Mouse (Mus musculus) gastrocnemius, postnatal 36 days (tissue): ENCODE measurements around the gene Abi3. TPM values are rescaled to one million over a fixed set of nuclear protein-coding genes. Genes with fewer than 3 reads are reported as not detected.
"Not testable (repeated sequence)": the region's sequence is repeated elsewhere in the genome, so short reads cannot be mapped to it uniquely, and the experiment has no call there.

Experiments used
- DNase-seq, 2 experiments: peaks; one replicate each; pipeline ENCODE4 v3.0.0; 2022
- intact Hi-C: fragments of 180-260 bp; cut with DNase I; formaldehyde crosslinking; loops from one replicate; pipeline ENCODE4 v1.15.1; 2025
- long read RNA-seq, 2 experiments: library from polyadenylated mRNA; stranded (forward); transcript quantifications; one replicate each; pipeline ENCODE4 v2.0.0; 2021
- total RNA-seq, 2 experiments: library from RNA; stranded (reverse); gene quantifications; 2 replicates each; pipeline ENCODE4 v1.2.3; 2021

The Abi3 gene
- 1 to 10 TPM; 2.8 to 3.6 TPM for total RNA-seq
- long read RNA-seq, experiment 1, full-length matches to known transcripts: 1 of 2 reads
- long read RNA-seq, experiment 1, partial matches to known transcripts: 0 of 2 reads
- long read RNA-seq, experiment 1, other reads (novel, unspliced or antisense): 1 of 2 reads
- long read RNA-seq, experiment 2: 0 reads

DNA sequence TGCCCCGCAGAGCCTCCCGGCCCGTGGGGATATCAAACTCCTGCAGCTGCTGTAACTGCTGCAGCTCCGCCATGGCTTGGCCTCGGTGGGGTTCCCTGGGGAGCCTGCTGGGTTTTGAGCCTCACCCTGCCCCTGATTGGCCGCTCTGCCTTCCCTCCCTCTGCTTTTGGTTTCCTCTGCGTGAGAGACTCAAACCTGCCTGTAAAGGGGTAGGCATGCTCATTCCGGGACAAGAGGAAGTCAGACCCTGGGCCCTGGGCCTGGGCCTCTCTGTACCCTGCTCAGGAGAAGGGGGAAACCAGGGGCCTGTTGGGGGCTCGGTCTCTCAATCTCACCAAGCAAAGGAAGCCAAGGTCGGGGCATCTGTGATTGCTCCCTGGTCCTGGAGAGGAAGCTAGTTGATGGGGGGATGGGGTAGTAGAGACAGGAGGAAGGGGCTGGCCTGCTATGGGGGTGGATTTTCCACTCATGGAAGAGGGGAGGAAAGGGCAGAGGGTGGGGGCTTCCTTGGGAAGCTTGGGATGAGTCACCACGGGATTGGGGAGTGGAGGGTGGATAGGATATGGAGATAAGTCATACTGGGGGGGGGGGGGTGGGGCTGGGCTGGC, at the start of gene Abi3:
Gene Abi3, minus strand, starts transcription at position 403 of the 608 bp plus-strand sequence.
- peak in 1 of 2 experiments; percentile 44 for DNase-seq
- intact Hi-C loops: no loop called here

DNA sequence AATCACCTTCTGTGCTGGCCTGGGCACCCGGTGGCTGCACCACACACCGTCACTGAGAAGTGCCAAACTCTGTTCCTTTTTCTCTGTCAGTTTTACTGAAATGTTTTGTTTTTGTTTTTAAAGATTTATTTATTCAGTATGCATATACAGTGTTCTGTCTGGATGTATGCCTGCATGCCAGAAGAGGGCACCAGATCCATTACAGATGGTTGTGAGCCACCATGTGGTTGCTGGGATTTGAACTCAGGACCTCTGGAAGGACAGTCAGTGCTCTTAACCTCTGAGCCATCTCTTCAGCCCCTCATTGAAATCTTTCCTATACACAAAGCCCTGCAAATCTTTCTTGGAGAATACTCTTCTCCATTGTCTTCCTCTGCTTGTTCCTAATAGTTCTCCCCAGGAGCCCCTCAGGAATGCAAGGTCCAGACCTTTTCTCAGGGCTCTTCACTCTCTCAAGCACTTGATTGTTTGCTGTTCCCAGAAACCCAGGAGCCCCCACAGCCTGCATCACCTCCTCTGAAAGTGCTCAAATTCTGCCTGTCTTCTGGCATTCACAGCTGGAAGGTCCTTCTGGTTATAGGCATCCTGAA, 48.3 kb upstream of the Abi3 start:
- intact Hi-C loops: no loop called here

GRCm38 (mm10) chr11:95879861-95880260, 37.6 kb upstream of the Abi3 start:
- not testable (repeated sequence) for DNase-seq
- intact Hi-C loops: loop anchor here (10.0 kb wide), 2 partner anchors 215 to 245 kb away; no protein-coding TSS in a partner anchor

More for the DNA sequence above, 48.3 kb upstream of the Abi3 start:
- no peak for DNase-seq

GRCm38 (mm10) chr11:95876296-95876695, 34.0 kb upstream of the Abi3 start:
- intact Hi-C loops: loop anchor here (10.0 kb wide), 2 partner anchors 219 to 249 kb away; no protein-coding TSS in a partner anchor
- no peak for DNase-seq

GRCm38 (mm10) chr11:95875804-95876203, 33.5 kb upstream of the Abi3 start:
- DNase-seq: no peak
- intact Hi-C loops: loop anchor here (10.0 kb wide), 2 partner anchors 219 to 249 kb away; no protein-coding TSS in a partner anchor

GRCm38 (mm10) chr11:95869918-95870470, 27.7 kb upstream of the Abi3 start:
- intact Hi-C loops: loop anchor here (10.0 kb wide), 2 partner anchors 225 to 255 kb away; no protein-coding TSS in a partner anchor
- DNase-seq: no peak

- intact Hi-C loops: no loop called here
- DNase-seq: no peak
Measured at GRCm38 (mm10) chr11:95869442-95869841, 27.2 kb upstream of the Abi3 start.

DNA sequence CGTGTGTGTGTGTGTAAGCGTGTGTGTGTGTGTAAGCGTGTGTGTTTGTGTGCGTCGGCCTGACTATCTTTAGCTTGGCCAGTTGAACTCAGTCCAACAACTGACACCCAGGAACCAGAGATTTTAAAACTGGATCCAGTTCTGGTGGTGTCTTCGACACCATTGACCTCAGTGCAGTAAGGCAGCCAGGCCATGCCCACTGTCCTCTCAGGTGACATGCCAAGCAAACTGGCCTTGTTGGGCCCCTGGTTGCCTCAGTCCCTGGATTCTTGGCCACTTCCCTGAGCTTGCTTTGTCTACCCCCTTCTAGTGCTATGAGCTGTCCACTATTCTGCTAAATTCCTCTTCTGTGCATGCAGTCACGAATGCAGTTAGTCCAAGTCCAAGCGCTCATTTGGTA, 19.1 kb upstream of the Abi3 start:
- DNase-seq: no peak
- intact Hi-C loops: no loop called here

DNA sequence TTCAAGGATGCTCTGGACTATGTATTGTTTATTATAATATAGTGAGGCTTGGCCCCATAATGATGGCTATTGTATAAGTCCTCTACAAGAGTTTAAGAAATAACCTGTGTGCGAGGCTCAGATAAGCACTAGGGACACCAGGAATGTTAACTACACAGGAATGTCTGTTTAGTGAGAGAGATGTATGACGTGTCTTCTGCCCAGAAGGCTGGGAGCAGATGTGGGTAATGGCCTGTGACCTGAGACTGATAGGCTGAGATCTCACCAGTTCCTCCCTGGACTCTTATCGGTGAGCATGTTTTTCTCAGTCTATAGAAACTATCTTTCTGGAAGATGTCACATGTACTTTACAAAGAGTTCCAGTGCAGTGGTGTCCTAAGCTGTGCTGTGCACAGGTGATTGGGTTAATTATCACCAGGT, 17.8 kb upstream of the Abi3 start:
- intact Hi-C loops: no loop called here

DNA sequence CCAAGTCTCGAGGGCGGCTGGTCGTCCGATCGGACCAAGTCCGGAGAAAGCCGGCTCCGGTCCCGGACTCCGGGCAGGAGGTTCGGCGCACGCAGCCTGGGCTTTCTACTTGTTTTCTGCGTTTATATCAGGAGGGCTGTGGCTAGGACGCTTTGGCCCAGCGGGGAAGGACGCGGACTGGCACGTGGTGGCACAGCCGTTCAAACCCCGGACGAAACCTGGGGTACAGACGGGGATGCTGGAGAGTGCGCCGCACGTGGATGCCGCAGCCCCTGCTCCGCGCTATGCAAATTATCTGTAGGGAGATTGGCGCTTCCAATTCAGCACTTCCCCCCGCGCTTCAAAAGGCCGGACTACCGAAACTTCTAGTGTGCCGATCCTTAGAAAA, 17.2 kb upstream of the Abi3 start:
- intact Hi-C loops: loop anchor here (10.0 kb wide), 1 partner anchor 175 kb away; no protein-coding TSS in a partner anchor
- no peak for DNase-seq

More for the DNA sequence above, 17.8 kb upstream of the Abi3 start:
- DNase-seq: no peak

GRCm38 (mm10) chr11:95858528-95859467, 16.5 kb upstream of the Abi3 start:
- intact Hi-C loops: loop anchor here (10.0 kb wide), 1 partner anchor 174 kb away; no protein-coding TSS in a partner anchor
- peak; percentile 97 to 99 for DNase-seq

GRCm38 (mm10) chr11:95857716-95858527, 15.6 kb upstream of the Abi3 start:
- DNase-seq: no peak
- intact Hi-C loops: loop anchor here (10.0 kb wide), 1 partner anchor 173 kb away; no protein-coding TSS in a partner anchor

GRCm38 (mm10) chr11:95857306-95857705, 15.0 kb upstream of the Abi3 start:
- no peak for DNase-seq
- intact Hi-C loops: loop anchor here (10.0 kb wide), 1 partner anchor 173 kb away; no protein-coding TSS in a partner anchor

DNA sequence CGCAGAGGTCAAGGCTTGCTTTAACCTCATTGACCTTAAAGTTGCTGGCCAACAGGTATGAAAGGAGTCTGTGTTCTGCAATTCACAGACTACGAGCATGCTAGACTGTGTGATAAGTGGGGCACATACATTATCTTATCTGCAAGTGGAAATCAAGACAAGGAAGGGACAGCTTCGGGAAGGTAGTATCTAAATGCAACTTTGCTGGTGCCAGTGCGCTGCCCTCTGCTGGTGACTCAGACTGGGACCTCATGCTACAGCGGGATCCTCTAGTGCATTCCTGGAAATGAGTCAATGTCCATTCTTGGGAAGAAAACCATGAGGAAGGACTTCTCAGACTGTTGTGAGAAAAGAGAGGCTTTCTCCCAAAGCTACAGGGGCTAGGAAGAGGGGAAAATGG, 11.4 kb upstream of the Abi3 start:
- peak; percentile 57 to 62 for DNase-seq
- intact Hi-C loops: loop anchor here (2.0 to 10.0 kb wide), 3 partner anchors 25 to 169 kb away; no protein-coding TSS in a partner anchor

- no peak for DNase-seq
- intact Hi-C loops: loop anchor here (10.0 kb wide), 1 partner anchor 166 kb away; no protein-coding TSS in a partner anchor
Measured at GRCm38 (mm10) chr11:95850898-95851297, 8.6 kb upstream of the Abi3 start.

GRCm38 (mm10) chr11:95844935-95845334, 2.7 kb upstream of the Abi3 start:
- intact Hi-C loops: no loop called here
- DNase-seq: no peak

DNA sequence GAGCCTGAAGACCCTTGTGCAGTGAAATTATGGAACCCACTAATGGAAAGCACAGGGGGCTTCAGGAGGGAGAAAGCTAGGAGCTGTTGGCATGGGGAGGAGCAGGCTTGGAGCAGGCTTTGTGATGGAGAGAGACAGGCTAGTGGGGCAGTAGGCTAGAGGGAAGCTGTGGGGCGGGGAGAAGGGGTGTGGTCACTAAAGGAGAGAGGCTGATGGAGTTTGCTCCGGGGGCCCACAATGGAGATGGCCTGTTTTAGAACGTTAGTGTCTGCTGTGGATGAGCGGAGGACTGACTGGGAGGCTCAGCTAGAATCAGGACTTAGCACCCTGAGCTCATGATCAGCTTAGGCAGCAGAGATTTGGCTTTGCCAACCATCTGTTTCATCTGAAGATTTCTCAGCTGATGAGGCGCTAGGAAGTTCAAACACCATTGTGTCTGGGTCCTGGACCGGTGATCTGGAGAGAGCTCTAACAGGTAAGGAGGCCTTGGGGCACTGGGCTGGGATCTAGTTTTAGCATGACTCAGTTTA, 1.2 kb upstream of the Abi3 start:
- no peak for DNase-seq
- intact Hi-C loops: no loop called here

- no peak for DNase-seq
- intact Hi-C loops: no loop called here
Measured at GRCm38 (mm10) chr11:95842953-95843352, 677 bp upstream of the Abi3 start.

GRCm38 (mm10) chr11:95841498-95841830, 812 bp downstream of the Abi3 start:
- intact Hi-C loops: no loop called here
- DNase-seq: no peak
